Mouse (Mus musculus): Measurements from ENCODE around the gene Alpl. TPM values are rescaled to one million over a fixed set of nuclear protein-coding genes. Genes with fewer than 3 reads are reported as not detected.

The Alpl gene
- total RNA-seq, 2 experiments from 2014 or later: 8.0 to 8.8 TPM

- DNase-seq (ENCODE audit: low spot score in 2 of 2): no peak
- intact Hi-C loops (cut with DNase I): no loop called here
Observed at GRCm38 (mm10) chr4:137809999-137810398, 13.8 kb upstream of the Alpl start.

GRCm38 (mm10) chr4:137807301-137807851, 11.2 kb upstream of the Alpl start:
- DNase-seq (ENCODE audit: low spot score in 2 of 2): no peak

GRCm38 (mm10) chr4:137801196-137801595, 5.0 kb upstream of the Alpl start:
- intact Hi-C loops (cut with DNase I): no loop called here
- DNase-seq (ENCODE audit: low spot score in 2 of 2): no peak

More at GRCm38 (mm10) chr4:137807301-137807851, 11.2 kb upstream of the Alpl start:
- intact Hi-C loops (cut with DNase I): no loop called here

- intact Hi-C loops (cut with DNase I): no loop called here
- DNase-seq (ENCODE audit: low spot score in 2 of 2): no peak
Observed at GRCm38 (mm10) chr4:137800324-137800723, 4.1 kb upstream of the Alpl start.

GRCm38 (mm10) chr4:137797038-137797437, 854 bp upstream of the Alpl start:
- intact Hi-C loops (cut with DNase I): no loop called here
- DNase-seq (ENCODE audit: low spot score in 2 of 2): no peak

- intact Hi-C loops (cut with DNase I): no loop called here
- no peak for DNase-seq (ENCODE audit: low spot score in 2 of 2)
Observed at GRCm38 (mm10) chr4:137794178-137794900, 1.8 kb downstream of the Alpl start.

GRCm38 (mm10) chr4:137793611-137794010, 2.6 kb downstream of the Alpl start:
- intact Hi-C loops (cut with DNase I): no loop called here
- DNase-seq (ENCODE audit: low spot score in 2 of 2): no peak

GRCm38 (mm10) chr4:137791440-137791839, 4.7 kb downstream of the Alpl start:
- DNase-seq (ENCODE audit: low spot score in 2 of 2): no peak
- intact Hi-C loops (cut with DNase I): no loop called here

GRCm38 (mm10) chr4:137790981-137791380, 5.2 kb downstream of the Alpl start:
- intact Hi-C loops (cut with DNase I): no loop called here
- no peak for DNase-seq (ENCODE audit: low spot score in 2 of 2)

GRCm38 (mm10) chr4:137788511-137789049, 7.6 kb downstream of the Alpl start:
- intact Hi-C loops (cut with DNase I): no loop called here
- no peak for DNase-seq (ENCODE audit: low spot score in 2 of 2)

- DNase-seq (ENCODE audit: low spot score in 2 of 2): no peak
- intact Hi-C loops (cut with DNase I): no loop called here
Observed at GRCm38 (mm10) chr4:137787589-137788289, 8.4 kb downstream of the Alpl start.

- no peak for DNase-seq (ENCODE audit: low spot score in 2 of 2)
- intact Hi-C loops (cut with DNase I): no loop called here
Observed at GRCm38 (mm10) chr4:137786488-137786887, 9.7 kb downstream of the Alpl start.

- intact Hi-C loops (cut with DNase I): no loop called here
- DNase-seq (ENCODE audit: low spot score in 2 of 2): no peak
Observed at GRCm38 (mm10) chr4:137785270-137785669, 10.9 kb downstream of the Alpl start.

GRCm38 (mm10) chr4:137784741-137785140, 11.4 kb downstream of the Alpl start:
- DNase-seq (ENCODE audit: low spot score in 2 of 2): no peak
- intact Hi-C loops (cut with DNase I): no loop called here

GRCm38 (mm10) chr4:137783541-137784191, 12.5 kb downstream of the Alpl start:
- peak; percentile 52 to 60 for DNase-seq (ENCODE audit: low spot score in 2 of 2)
- intact Hi-C loops (cut with DNase I): no loop called here

- no peak for DNase-seq (ENCODE audit: low spot score in 2 of 2)
- intact Hi-C loops (cut with DNase I): no loop called here
Observed at GRCm38 (mm10) chr4:137781949-137782348, 14.2 kb downstream of the Alpl start.

GRCm38 (mm10) chr4:137780986-137781385, 15.2 kb downstream of the Alpl start:
- DNase-seq (ENCODE audit: low spot score in 2 of 2): no peak
- intact Hi-C loops (cut with DNase I): no loop called here

- intact Hi-C loops (cut with DNase I): no loop called here
- DNase-seq (ENCODE audit: low spot score in 2 of 2): no peak
Observed at GRCm38 (mm10) chr4:137778397-137779184, 17.6 kb downstream of the Alpl start.

- no peak for DNase-seq (ENCODE audit: low spot score in 2 of 2)
- intact Hi-C loops (cut with DNase I): no loop called here
Observed at GRCm38 (mm10) chr4:137777866-137778265, 18.3 kb downstream of the Alpl start.
